Mouse (Mus musculus) G1E (cell line): ENCODE measurements around the gene Gstm2.

Experiments used
- CTCF ChIP-seq: IDR thresholded peaks from 2 replicates; pipeline ENCODE4 v1.5.1; 2012; ENCODE audit warnings: low read depth, low read length, inconsistent platforms, mixed read lengths
- GATA1 ChIP-seq: IDR thresholded peaks from 2 replicates; pipeline ENCODE4 v1.6.1; 2012; ENCODE audit warnings: borderline replicate concordance, low read length, inconsistent platforms, mixed read lengths
- GATA2 ChIP-seq: IDR thresholded peaks from 2 replicates; pipeline ENCODE4 v1.6.1; 2012; ENCODE audit warnings: low read depth, low read length, inconsistent platforms, borderline replicate concordance
- POLR2AphosphoS5 ChIP-seq: IDR thresholded peaks from 2 replicates; pipeline ENCODE4 v1.6.1; 2012; ENCODE audit warnings: low read depth, low read length, inconsistent platforms; ENCODE audit not compliant: insufficient replicate concordance

- TF ChIP-seq CTCF (no peak), GATA2 (no peak), GATA1 (no peak), POLR2AphosphoS5 (no peak)
Measured at GRCm38 (mm10) chr3:108026597-108026996, 40.3 kb upstream of the Gstm2 start.
